Mouse (Mus musculus): ENCODE measurements at regions not wholly inside any gene's neighbourhood (a gene's known extent, or its start where the extent isn't known, plus 50 kb on each side); places are given as distances from the start of the nearest gene placed in this dataset.
"Not testable (repeated sequence)": the region's sequence is repeated elsewhere in the genome, so short reads cannot be mapped to it uniquely, and the experiment has no call there.

- TF ChIP-seq CTCF (IDR thresholded peaks at IDR 0.05; ENCODE audit: borderline replicate concordance, extremely low read depth, insufficient read depth, insufficient read length) (no peak), POLR2A (IDR thresholded peaks at IDR 0.05; ENCODE audit: borderline replicate concordance, extremely low read depth, insufficient read depth, insufficient read length, poor library complexity, severe bottlenecking) (no peak)
- DNase-seq (ENCODE audit: low read depth) = no peak
These were observed 209.6 kb upstream of the Arid2 start for GRCm38 (mm10) chr15:96077756-96078155.

- TF ChIP-seq CTCF (IDR thresholded peaks at IDR 0.05; ENCODE audit: borderline replicate concordance, extremely low read depth, insufficient read depth, insufficient read length) (no peak), POLR2A (IDR thresholded peaks at IDR 0.05; ENCODE audit: borderline replicate concordance, extremely low read depth, insufficient read depth, insufficient read length, poor library complexity, severe bottlenecking) (no peak)
- DNase-seq (ENCODE audit: low read depth) = no peak
These were observed 208.7 kb upstream of the Arid2 start for GRCm38 (mm10) chr15:96078580-96078979.

- DNase-seq (ENCODE audit: low read depth) = no peak
- no peak for TF ChIP-seq POLR2A (IDR thresholded peaks at IDR 0.05; ENCODE audit: borderline replicate concordance, extremely low read depth, insufficient read depth, insufficient read length, poor library complexity, severe bottlenecking)
- TF ChIP-seq CTCF (IDR thresholded peaks at IDR 0.05; ENCODE audit: borderline replicate concordance, extremely low read depth, insufficient read depth, insufficient read length) = no peak
These were observed 197.6 kb upstream of the Arid2 start for GRCm38 (mm10) chr15:96089676-96090075.

- TF ChIP-seq CTCF (IDR thresholded peaks at IDR 0.05; ENCODE audit: borderline replicate concordance, extremely low read depth, insufficient read depth, insufficient read length) = no peak
- TF ChIP-seq POLR2A (IDR thresholded peaks at IDR 0.05; ENCODE audit: borderline replicate concordance, extremely low read depth, insufficient read depth, insufficient read length, poor library complexity, severe bottlenecking) = no peak
These were observed 190.9 kb upstream of the Arid2 start for GRCm38 (mm10) chr15:96096438-96096837.

GRCm38 (mm10) chr15:96098821-96099220, 188.5 kb upstream of the Arid2 start:
- TF ChIP-seq POLR2A (IDR thresholded peaks at IDR 0.05; ENCODE audit: borderline replicate concordance, extremely low read depth, insufficient read depth, insufficient read length, poor library complexity, severe bottlenecking) = no peak
- no peak for TF ChIP-seq CTCF (IDR thresholded peaks at IDR 0.05; ENCODE audit: borderline replicate concordance, extremely low read depth, insufficient read depth, insufficient read length)
- DNase-seq (ENCODE audit: low read depth) = no peak

More at GRCm38 (mm10) chr15:96096438-96096837, 190.9 kb upstream of the Arid2 start:
- no peak for DNase-seq (ENCODE audit: low read depth)

- DNase-seq (ENCODE audit: low read depth) = not testable (repeated sequence)
These were observed 187.3 kb upstream of the Arid2 start for GRCm38 (mm10) chr15:96099844-96100640.

GRCm38 (mm10) chr15:96103737-96104136, 183.6 kb upstream of the Arid2 start:
- peak; percentile 90 for DNase-seq (ENCODE audit: low read depth)
- no peak for TF ChIP-seq POLR2A (IDR thresholded peaks at IDR 0.05; ENCODE audit: borderline replicate concordance, extremely low read depth, insufficient read depth, insufficient read length, poor library complexity, severe bottlenecking)
- no peak for TF ChIP-seq CTCF (IDR thresholded peaks at IDR 0.05; ENCODE audit: borderline replicate concordance, extremely low read depth, insufficient read depth, insufficient read length)

- no peak for DNase-seq (ENCODE audit: low read depth)
- TF ChIP-seq CTCF (IDR thresholded peaks at IDR 0.05; ENCODE audit: borderline replicate concordance, extremely low read depth, insufficient read depth, insufficient read length) = no peak
These were observed 179.8 kb upstream of the Arid2 start for GRCm38 (mm10) chr15:96107503-96107902.

- no peak for TF ChIP-seq CTCF (IDR thresholded peaks at IDR 0.05; ENCODE audit: borderline replicate concordance, extremely low read depth, insufficient read depth, insufficient read length)
- TF ChIP-seq POLR2A (IDR thresholded peaks at IDR 0.05; ENCODE audit: borderline replicate concordance, extremely low read depth, insufficient read depth, insufficient read length, poor library complexity, severe bottlenecking) = no peak
- no peak for DNase-seq (ENCODE audit: low read depth)
These were observed 174.2 kb upstream of the Arid2 start for GRCm38 (mm10) chr15:96113091-96113490.

GRCm38 (mm10) chr15:96114616-96115015, 172.7 kb upstream of the Arid2 start:
- DNase-seq (ENCODE audit: low read depth) = no peak
- TF ChIP-seq CTCF (IDR thresholded peaks at IDR 0.05; ENCODE audit: borderline replicate concordance, extremely low read depth, insufficient read depth, insufficient read length) (no peak), POLR2A (IDR thresholded peaks at IDR 0.05; ENCODE audit: borderline replicate concordance, extremely low read depth, insufficient read depth, insufficient read length, poor library complexity, severe bottlenecking) (no peak)

- no peak for DNase-seq (ENCODE audit: low read depth)
- no peak for TF ChIP-seq POLR2A (IDR thresholded peaks at IDR 0.05; ENCODE audit: borderline replicate concordance, extremely low read depth, insufficient read depth, insufficient read length, poor library complexity, severe bottlenecking)
- TF ChIP-seq CTCF (IDR thresholded peaks at IDR 0.05; ENCODE audit: borderline replicate concordance, extremely low read depth, insufficient read depth, insufficient read length) = no peak
These were observed 172.1 kb upstream of the Arid2 start for GRCm38 (mm10) chr15:96115196-96115595.

- TF ChIP-seq POLR2A (IDR thresholded peaks at IDR 0.05; ENCODE audit: borderline replicate concordance, extremely low read depth, insufficient read depth, insufficient read length, poor library complexity, severe bottlenecking) (no peak), CTCF (IDR thresholded peaks at IDR 0.05; ENCODE audit: borderline replicate concordance, extremely low read depth, insufficient read depth, insufficient read length) (no peak)
- no peak for DNase-seq (ENCODE audit: low read depth)
These were observed 168.1 kb upstream of the Arid2 start for GRCm38 (mm10) chr15:96119240-96119639.
